Mouse (Mus musculus) ovary, adult 2 months (tissue): Measurements from ENCODE around the gene Mrpl47. TPM values are rescaled to one million over a fixed set of nuclear protein-coding genes. Genes with fewer than 3 reads are reported as not detected.

ENCODE experiments used
- polyA plus RNA-seq: library from polyadenylated mRNA; depleted of rRNA; stranded (reverse); fragments of >200 nt; gene quantifications from 2 replicates; pipeline ENCODE4 v1.2.3, GENCODE M21; 2012; rRNA removed

Gene Mrpl47
- polyA plus RNA-seq = 0.90 and 1.1 TPM in 2 replicates

DNA sequence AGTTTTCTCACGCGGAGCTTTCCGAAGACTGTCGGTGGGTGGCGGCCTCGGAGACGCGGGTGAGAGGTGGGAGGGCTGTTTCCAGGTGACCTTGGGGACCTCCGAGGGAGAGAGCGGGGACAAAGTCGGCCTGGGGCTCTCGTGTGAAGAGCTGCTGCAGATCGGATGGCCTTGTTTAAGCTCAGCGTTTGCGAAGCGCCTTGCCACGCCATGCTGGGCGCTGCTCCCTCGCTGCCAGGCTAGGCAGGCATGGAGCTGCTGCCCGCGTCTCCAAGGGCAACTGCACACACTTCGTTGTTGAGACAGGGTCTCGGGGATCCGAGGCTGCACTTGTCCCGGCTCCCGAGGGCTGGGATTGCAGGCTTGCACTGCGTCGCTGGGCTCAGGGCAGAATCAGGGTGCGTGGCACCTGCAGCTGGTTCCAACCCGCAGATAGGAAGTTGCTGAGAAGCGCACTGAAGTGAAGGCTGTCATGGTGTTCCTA is at the start of gene Mrpl47:
Gene Mrpl47, minus strand, starts transcription at position 434 of the 484 bp plus-strand sequence.

GRCm38 (mm10) chr3:32736244-32737171 is 897 bp downstream of the Mrpl47 start, which contains the start of gene Ndufb5:
Gene Ndufb5, plus strand, starts transcription at chr3:32736990.

GRCm38 (mm10) chr3:32705647-32706348 is 31.6 kb downstream of the Mrpl47 start, which contains the start of gene Actl6a:
Gene Actl6a, plus strand, starts transcription at chr3:32706298.

Other genes starting within 250 kb of the Mrpl47 start
- gene Kcnmb3, start 245.4 kb downstream of the Mrpl47 start, polyA plus RNA-seq = 0.26 and 0.43 TPM in 2 replicates
- 37.1 and 43.6 TPM in 2 replicates for gene Zfp639, start 227.3 kb downstream of the Mrpl47 start, polyA plus RNA-seq
- gene Mfn1, start 208.1 kb downstream of the Mrpl47 start, polyA plus RNA-seq = 9.8 and 11.9 TPM in 2 replicates
- 35.7 and 49.5 TPM in 2 replicates for gene Gnb4, start 121.0 kb downstream of the Mrpl47 start, polyA plus RNA-seq
- 19.4 and 21.9 TPM in 2 replicates for gene Actl6a, start 31.3 kb downstream of the Mrpl47 start, polyA plus RNA-seq
- 114 and 212 TPM in 2 replicates for gene Ndufb5, start 615 bp downstream of the Mrpl47 start, polyA plus RNA-seq
- gene Usp13, start 79.9 kb upstream of the Mrpl47 start, polyA plus RNA-seq = 3.3 and 6.1 TPM in 2 replicates